Mouse (Mus musculus) kidney, adult 2 months (tissue): ENCODE results near the gene Plcb3. TPM values are rescaled to one million over a fixed set of nuclear protein-coding genes. Genes with fewer than 3 reads are reported as not detected.

Source experiments
- DNase-seq: peaks from one replicate; pipeline ENCODE4 v3.0.0; 2021
- H3K27ac ChIP-seq: fragments of 200-500 bp; 2 replicates; pipeline ENCODE4 v1.5.1; 2012; ENCODE audit warnings: low read depth, low read length, control low read depth, inconsistent platforms; ENCODE audit not compliant: insufficient read depth
- H3K27me3 ChIP-seq: fragments of 200-500 bp; replicated peaks from 2 replicates; pipeline ENCODE4 v1.6.1; 2012; ENCODE audit warnings: mild to moderate bottlenecking, moderate library complexity, low read length, inconsistent platforms; ENCODE audit not compliant: control insufficient read depth, insufficient read depth
- H3K36me3 ChIP-seq: fragments of 200-500 bp; 2 replicates; pipeline ENCODE4 v1.6.1; 2012; ENCODE audit warnings: mild to moderate bottlenecking, moderate library complexity, low read length, inconsistent platforms; ENCODE audit not compliant: control insufficient read depth, insufficient read depth
- H3K4me1 ChIP-seq: fragments of 200-500 bp; 2 replicates; pipeline ENCODE4 v1.6.1; 2011; ENCODE audit warnings: low read length; ENCODE audit not compliant: control insufficient read depth, insufficient read depth
- H3K4me3 ChIP-seq: fragments of 200-500 bp; 2 replicates; pipeline ENCODE4 v1.5.1; 2011; ENCODE audit warnings: mild to moderate bottlenecking, low read depth, low read length, control low read depth; ENCODE audit not compliant: insufficient read depth
- CTCF ChIP-seq: fragments of 200-500 bp; conservative IDR thresholded peaks from 2 replicates; pipeline ENCODE4 v1.5.1; 2011; ENCODE audit warnings: low read depth, mild to moderate bottlenecking, control low read depth, low read length, moderate library complexity, mixed read lengths; ENCODE audit not compliant: insufficient read depth, insufficient read length
- POLR2A ChIP-seq: fragments of 200-500 bp; IDR thresholded peaks from one replicate; pipeline ENCODE4 v1.6.1; 2011; ENCODE audit warnings: low read depth, low read length, control low read depth
- WGBS: fragments of 180-500 bp; shearing (Covaris S2); methylation state at CpG from one replicate; pipeline ENCODE4 v1.1.7; 2018; 5-methylcytosine and 5-hydroxymethylcytosine counted together
- polyA plus RNA-seq: library from polyadenylated mRNA; depleted of rRNA; stranded (reverse); fragments of >200 nt; gene quantifications from 2 replicates; pipeline ENCODE4 v1.2.3, GENCODE M21; 2012

Gene Plcb3
- polyA plus RNA-seq, 1 experiment: 40.2 TPM

DNA sequence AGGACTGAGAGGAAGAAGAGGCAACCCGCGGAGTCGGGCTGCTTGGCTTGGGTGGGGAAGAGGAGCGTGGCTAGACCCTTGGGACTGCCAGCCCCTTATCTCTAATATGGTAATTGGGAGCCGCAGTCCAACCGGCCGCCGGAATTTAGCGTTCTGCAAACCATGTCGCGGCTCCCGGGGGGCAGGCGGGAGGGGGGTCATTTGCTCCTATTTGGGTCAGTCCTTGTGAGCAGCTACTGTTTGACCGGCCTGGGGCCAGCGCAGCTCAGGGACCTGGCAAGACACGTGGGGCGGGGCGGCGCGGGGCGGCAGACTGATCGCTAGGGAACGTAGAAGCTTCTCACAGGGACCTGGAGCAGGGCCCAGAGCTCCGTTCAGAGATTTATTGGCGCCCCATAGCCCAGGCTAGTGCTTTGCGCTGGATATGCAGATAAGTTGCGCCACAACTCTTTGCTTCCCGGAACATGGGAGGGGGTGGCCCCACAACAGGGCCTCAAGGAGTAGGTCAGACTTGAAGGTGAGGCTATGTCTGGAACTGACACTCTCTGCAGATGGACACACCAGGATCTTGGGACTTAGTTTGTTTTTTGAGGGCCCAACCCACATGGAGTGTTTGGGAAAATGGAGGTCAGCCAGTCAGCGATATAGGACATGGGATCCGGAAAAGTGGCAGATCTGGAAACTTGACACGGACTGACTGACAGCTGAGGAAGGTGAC, 24.1 kb downstream of the Plcb3 start:
- no peaks in the 10 kb centered on the region for H3K27me3 ChIP-seq
- peak; percentile 93 for DNase-seq
- peak overlapping the region; percentile 93 for H3K27ac ChIP-seq
- H3K4me1 ChIP-seq: peaks cover 14% of the 10 kb centered on the region; the same call in 1 of the 2 replicates
- TF ChIP-seq POLR2A (no peak), CTCF (no peak)
- H3K4me3 ChIP-seq: peak overlapping the region; percentile 91
- 2% methylated on average over 31 of the region's 31 CpGs for WGBS
- H3K36me3 ChIP-seq: no peaks in the 10 kb centered on the region

DNA sequence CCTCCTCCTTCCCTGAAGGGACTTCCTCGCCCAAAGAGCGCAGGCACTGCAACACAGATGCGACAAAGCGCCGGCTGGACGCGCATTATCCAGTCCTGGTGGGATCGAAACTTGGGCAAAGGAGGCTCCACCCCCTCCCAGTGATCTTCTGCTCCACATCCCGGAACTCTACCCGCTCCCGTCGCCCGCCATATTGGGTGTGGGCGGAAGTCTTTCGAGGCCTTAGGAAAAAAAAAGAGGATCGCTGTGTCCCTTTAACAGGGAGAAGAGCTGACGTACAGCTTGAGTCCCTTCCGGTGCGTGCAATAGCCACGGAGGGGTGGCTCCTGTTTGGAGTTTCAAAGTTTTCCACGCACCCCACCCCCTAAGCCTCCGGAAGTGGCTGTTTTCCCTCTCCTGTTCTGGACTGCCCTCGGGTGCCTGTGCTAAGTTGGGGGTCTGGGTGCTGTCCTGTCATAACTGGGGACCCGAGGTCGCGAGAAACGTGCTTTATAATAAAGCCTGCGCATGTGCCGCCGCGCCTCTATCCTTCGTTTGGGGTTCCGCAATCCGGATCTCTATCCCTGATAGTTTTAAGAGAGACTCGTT, 24.8 kb downstream of the Plcb3 start:
- H3K27me3 ChIP-seq: no peaks in the 10 kb centered on the region
- under 1% methylated on average over 35 of the region's 35 CpGs for WGBS
- peak; percentile 54 for TF ChIP-seq POLR2A
- TF ChIP-seq CTCF: no peak
- peaks cover 14% of the 10 kb centered on the region; the same call in 1 of the 2 replicates for H3K4me1 ChIP-seq
- peak overlapping the region; percentile 95 for H3K27ac ChIP-seq
- peak overlapping the region; percentile 91 for H3K4me3 ChIP-seq
- no peaks in the 10 kb centered on the region for H3K36me3 ChIP-seq
- peak; percentile 98 for DNase-seq

DNA sequence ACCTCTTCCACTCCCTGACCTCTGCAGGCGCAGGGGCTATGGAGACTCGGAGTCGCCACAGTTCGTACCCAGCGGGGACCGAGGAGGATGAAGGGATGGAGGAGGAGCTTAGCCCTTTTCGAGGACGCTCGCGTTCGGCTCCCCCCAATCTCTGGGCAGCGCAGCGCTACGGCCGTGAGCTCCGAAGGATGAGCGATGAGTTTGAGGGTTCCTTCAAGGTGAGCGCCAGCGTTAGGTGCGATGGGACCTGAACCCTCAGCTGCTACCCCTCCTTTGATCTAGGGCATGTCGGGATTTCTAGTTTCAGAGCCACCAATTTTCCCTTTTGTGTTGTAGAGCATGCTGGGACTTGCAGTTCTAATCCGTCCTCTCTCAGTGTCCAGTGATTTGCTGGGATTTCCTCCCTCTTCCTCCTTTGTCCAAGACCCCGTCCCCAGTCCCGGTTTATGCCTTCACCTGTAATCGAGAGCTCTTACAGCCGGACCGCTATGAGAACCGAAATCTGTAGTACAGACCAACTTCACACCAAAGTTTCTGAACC, 25.6 kb downstream of the Plcb3 start:
- under 1% methylated on average over 28 of the region's 28 CpGs for WGBS
- peaks cover 14% of the 10 kb centered on the region; the same call in 1 of the 2 replicates for H3K4me1 ChIP-seq
- H3K27me3 ChIP-seq: no peaks in the 10 kb centered on the region
- H3K4me3 ChIP-seq: peak overlapping the region; percentile 91
- peak; percentile 80 for DNase-seq
- TF ChIP-seq POLR2A (peak; percentile 73), CTCF (0 out of 2 replicates have a peak, but pooled peaks have one; percentile 1)
- peak overlapping the region; percentile 95 for H3K27ac ChIP-seq
- no peaks in the 10 kb centered on the region for H3K36me3 ChIP-seq

DNA sequence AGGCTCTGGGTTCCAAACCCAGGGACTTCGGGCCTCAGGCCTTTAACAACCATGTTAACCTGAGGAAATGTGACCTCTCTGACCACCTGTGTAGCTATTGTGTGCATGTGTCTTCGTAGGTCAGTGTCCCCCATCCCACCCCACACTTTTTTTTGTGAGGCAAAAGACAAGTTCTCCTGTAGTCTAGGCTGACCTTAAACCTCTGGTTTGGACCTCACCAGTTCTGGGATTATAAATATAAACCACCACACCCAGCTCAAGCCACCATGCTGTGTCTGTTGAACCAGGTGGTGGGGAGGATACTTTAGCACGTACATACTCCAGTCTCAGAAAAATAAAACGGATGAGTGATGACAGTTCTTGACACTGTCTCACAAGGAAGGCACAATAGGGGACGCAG, 26.3 kb downstream of the Plcb3 start:
- TF ChIP-seq POLR2A (no peak), CTCF (no peak)
- no peak overlapping the region for H3K4me3 ChIP-seq
- H3K27ac ChIP-seq: no peak overlapping the region

DNA sequence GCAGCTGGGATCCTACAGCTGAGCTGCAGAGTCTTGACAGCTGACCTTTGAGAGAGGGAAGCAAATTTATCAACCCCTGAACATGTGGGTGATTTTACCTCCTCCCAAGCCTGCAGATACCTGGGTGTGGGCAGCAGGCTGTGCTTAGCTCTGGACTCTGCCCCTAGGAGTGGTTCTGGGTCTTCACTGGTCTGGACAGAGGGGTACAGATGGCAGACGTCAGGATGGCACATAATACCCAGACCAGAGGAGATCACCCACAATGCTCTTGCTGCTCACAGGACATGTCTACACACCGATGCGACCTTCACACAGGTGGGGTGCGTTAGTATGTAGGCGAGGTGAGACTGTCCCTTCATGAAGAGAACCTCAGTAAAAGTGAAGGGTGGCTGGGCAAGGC, 26.7 kb downstream of the Plcb3 start:
- Histone ChIP-seq H3K27me3 (no peaks in the 10 kb centered on the region), H3K27ac (no peak overlapping the region), H3K4me3 (no peak overlapping the region), H3K36me3 (no peaks in the 10 kb centered on the region), H3K4me1 (peaks cover 14% of the 10 kb centered on the region; the same call in 1 of the 2 replicates)
- TF ChIP-seq POLR2A: no peak
- TF ChIP-seq CTCF: no peak
- no peak for DNase-seq
- WGBS: 85% methylated on average over 5 of the region's 5 CpGs

More for the DNA sequence above, 26.3 kb downstream of the Plcb3 start:
- Histone ChIP-seq H3K27me3 (no peaks in the 10 kb centered on the region), H3K36me3 (no peaks in the 10 kb centered on the region), H3K4me1 (peaks cover 14% of the 10 kb centered on the region; the same call in 1 of the 2 replicates)
- WGBS: 50% methylated on average over 5 of the region's 5 CpGs
- no peak for DNase-seq

DNA sequence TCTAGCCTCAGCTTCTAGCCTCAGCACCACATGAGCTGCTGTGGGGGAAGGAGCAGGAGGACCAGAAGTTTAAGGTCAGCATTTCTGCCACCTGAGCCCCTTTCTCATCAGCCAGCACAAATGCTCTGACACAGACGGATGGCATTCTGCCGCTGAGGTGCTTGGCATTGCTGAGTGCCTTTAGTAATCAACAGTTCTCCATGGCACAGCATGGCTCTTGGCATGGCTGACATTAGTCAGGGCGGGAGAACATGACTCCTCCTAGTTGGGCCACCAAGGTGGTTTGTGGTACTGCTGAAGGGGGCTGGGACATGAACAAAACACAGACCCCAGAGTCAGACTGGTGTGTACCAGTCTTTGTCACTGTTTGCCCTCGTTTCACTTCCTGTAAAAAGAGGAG, 28.1 kb downstream of the Plcb3 start:
- no peak for DNase-seq
- no peak for TF ChIP-seq POLR2A
- TF ChIP-seq CTCF: no peak
- 84% methylated on average over 4 of the region's 4 CpGs for WGBS
- Histone ChIP-seq H3K27ac (no peak overlapping the region), H3K27me3 (no peaks in the 10 kb centered on the region), H3K36me3 (no peaks in the 10 kb centered on the region), H3K4me1 (peaks cover 14% of the 10 kb centered on the region; the same call in 1 of the 2 replicates), H3K4me3 (no peak overlapping the region)

DNA sequence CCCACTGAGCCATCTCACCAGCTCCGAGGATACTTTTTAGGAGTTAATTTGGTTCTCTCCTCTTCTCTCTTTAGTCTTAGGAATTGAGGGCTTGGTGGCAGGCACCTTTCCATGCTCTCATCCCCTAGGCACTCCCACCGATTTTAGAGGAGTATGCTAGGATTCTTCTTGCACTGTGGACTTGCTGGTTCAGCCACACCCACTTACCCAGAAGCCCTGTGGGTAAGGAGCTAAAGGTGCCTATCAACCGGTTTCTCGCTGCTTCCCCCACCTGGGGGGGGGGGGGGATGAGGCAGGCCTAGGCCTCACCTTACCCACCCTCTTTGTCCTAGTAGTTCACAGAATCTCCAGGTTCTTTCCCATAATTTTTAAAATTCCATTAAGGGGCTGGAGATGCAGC, 28.5 kb downstream of the Plcb3 start:
- no peak for TF ChIP-seq CTCF
- TF ChIP-seq POLR2A: no peak
- H3K4me1 ChIP-seq: peaks cover 11% of the 10 kb centered on the region; the same call in 1 of the 2 replicates
- 54% methylated on average over 4 of the region's 4 CpGs for WGBS
- no peak for DNase-seq
- H3K4me3 ChIP-seq: no peak overlapping the region
- H3K27ac ChIP-seq: no peak overlapping the region
- no peaks in the 10 kb centered on the region for H3K36me3 ChIP-seq
- no peaks in the 10 kb centered on the region for H3K27me3 ChIP-seq
